Mouse (Mus musculus) hindlimb bud, embryonic 11.5 days (tissue): ENCODE results near the gene Aicda.
"Not testable (repeated sequence)": the region's sequence is repeated elsewhere in the genome, so short reads cannot be mapped to it uniquely, and the experiment has no call there.

Experiments used
- DNase-seq: peaks from one replicate; pipeline ENCODE4 v3.0.0-alpha.2; 2012; ENCODE audit warnings: low read depth, low spot score; ENCODE audit errors: extremely low spot score

Aicda gene

GRCm38 (mm10) chr6:122553606-122554005 is at the start of gene Aicda:
Gene Aicda (plus strand): TSS chr6:122553801.
- DNase-seq, result no peak

GRCm38 (mm10) chr6:122505041-122505440 is 48.6 kb upstream of the Aicda start:
- DNase-seq, result no peak

DNA sequence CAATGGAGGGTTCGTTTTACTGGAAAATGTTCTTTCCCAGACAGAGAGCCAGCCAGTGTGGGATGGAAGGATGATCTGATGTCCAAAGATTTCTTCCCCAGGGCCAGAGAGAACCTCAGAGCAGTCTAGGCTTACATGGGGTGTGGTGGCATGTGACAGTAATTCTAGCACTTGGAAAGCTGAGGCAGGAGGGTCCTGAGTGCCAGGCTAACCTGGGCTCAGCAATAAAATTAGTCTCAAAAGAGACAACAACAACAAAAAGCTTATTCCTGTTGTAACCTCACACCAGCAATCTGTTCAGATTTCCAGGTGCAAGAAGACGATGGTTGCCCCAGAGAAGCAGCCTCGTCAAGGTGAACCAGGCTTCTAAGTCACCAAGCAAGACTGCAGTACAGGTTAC is 48.1 kb upstream of the Aicda start, which contains the start of gene Mfap5:
Mfap5 (plus strand) TSS at position 301 of the 400 bp plus-strand sequence.
- DNase-seq, result no peak

DNA sequence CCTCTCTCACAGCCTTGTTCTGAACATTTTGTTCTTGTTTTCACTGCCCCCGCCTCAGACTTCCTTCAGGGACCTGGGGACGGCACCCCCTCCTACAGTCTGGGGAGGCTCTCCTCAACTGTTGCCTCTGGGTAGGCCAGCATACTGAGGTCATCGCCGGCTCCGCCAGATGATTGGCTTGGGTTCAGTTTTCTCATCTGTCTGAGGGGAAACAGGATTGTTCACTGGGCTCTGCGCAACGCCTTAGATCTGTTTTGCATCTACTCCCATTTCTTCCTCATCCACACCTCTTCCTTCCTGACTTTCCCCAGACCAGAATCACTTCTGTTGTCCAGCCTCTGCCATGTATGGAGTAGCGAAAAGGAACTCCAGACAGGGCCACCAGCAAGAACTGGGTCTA is 45.1 kb upstream of the Aicda start:
- no peak for DNase-seq

DNA sequence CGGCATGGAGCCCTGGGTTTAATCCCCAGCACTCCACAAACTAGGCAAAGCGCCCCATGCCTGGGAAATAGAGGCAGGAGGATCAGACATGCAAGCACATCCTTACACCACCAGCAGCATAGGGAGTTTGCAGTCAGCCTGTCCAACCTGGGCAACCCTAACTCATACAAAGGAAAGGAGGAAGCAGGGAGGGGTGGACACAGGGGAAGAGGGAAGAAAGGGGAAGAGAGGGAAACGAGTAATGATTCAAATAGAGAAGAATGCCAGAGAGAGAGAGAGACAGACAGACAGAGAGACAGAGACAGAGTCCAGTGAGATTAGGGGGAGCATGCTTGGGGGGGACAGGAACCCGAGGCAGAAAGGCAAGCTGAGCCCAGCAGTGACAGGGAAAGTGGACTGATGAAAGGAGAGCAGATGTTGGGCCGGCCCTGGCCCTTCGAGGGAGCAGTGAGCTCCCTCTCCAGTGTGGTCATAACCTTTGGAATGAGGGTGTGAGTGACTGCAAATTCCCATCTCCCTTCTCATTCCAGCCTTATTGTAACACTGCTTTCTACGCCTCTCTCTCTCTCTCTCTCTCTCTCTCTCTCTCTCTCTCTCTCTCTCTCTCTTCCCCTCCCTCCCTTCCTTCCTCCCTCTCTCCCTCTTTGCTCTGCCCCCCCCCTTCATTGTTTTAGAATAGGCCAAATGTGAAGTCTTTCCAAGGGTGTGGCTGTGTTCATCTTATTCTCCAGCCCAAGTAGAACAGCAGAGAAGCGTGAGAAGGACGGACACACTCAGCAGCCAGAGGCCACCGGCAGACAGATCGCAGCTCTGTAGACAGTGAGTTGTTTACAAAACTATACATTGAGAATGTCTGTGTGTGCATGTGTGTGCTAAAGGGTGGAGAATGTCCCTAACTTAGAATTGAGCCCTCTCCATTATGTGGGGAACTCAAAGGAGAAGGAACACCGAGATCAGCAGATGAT is 40.4 kb upstream of the Aicda start:
- no peak for DNase-seq

DNA sequence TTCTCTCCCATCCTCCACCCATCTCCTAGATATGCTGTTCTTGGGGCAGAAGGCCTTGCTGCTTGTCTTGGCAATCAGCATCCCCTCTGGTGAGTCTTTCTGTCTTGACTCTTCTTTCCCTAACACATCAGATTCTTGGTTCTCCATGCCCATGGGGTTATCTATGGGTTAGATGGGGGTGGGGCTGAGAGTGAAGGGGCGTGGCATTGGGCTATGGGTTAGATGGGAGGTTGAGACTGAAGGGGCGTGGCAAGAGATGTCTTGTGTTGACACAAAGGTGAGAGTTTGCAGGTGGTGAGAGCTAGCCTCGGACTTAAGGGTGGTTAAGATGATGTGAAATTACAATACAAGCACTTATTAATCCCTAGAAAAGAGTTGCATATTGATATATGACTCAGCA is 39.3 kb upstream of the Aicda start:
- DNase-seq, result no peak

DNA sequence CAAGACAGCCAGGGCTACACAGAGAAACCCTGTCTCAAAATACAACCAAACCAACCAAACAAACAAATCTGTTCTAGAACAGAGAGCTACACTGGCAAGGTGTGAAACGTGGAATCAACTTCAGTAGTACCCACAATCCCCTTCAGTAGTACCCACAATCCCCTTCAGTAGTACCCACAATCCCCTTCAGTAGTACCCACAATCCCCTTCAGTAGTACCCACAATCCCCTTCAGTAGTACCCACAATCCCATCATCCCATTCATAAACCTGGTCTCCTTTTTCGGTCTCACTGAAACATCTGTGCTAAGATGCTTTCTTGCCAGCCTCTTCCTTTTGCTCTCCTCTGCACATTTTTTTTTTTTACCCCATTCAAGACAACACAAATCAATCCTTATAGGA is 37.8 kb upstream of the Aicda start:
- not testable (repeated sequence) for DNase-seq

DNA sequence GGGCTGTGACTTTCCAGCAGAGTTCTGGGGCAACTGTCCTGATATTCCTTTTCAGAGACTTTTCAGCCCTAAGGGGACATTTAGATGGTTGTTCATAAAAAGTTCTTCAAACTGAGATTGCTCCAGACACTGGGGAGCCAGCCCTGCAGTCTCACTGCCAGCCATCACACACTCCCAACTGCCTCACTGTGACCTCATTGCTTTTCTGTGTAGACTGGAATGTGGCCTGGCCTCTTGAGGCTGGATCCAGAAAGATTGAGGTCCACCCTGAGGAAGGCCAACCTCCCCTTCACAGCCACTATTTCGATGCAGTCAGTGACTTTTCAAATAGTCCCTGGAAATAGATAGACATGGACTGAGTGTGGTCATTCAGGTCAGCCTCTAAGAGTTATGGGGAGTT is 35.9 kb upstream of the Aicda start:
- DNase-seq, result no peak

DNA sequence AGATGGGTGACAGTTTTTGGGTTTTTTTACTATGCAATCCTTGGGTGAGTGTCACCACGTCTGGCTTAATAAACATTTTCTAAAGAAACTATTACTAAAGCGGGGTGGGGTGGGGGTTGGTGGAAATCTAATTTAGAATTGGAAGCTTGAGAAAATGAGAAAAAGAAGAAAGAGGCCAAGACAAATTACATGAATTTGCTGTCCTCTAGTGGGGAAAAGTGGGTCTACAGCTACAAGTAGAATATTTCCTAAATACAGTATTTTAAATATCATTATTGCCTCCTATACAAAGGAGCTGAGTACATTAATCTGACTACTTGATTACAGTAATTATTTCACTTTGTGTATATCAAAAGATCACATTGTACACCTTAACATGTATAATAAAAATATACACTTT is 34.2 kb upstream of the Aicda start:
- DNase-seq, result no peak

DNA sequence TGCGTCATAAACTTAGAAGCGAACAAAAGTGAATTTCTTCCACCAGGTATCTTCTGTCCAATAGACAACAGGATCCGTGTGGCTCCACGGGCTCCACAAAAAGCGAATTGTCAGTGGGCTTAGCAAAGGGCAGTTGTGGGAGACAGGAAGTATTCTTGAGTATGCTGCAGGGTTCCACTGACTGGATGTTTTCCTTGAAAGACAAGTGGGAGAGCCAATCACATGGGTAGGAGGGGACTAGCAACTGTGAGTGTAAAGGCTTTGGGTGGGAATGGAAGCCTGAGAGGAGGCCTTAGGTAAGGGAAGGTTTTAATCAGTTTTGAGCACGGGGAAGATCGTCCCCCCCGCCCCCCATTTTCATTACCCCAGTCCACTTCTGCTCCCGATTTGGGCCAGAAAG is 31.0 kb upstream of the Aicda start:
- DNase-seq, result no peak

DNA sequence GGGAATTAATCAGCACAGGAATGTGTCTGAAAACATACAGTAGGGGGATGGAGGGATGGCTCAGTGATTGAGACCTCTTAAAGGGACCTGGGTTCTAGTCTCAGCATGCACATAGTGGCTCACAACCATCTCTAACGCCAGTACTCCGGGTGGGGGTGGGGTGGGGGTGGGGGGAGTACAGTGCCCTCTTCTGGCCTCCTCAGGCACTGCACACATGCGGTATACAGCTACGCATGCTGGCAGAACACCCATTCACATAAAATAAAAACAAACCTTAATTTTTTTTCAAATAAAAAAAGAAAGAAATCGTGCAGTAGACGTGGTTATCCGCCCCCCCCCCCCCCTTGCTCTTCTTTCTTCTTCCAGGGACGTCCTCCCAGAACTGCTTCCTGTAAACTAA is 30.3 kb upstream of the Aicda start:
- DNase-seq, result no peak

DNA sequence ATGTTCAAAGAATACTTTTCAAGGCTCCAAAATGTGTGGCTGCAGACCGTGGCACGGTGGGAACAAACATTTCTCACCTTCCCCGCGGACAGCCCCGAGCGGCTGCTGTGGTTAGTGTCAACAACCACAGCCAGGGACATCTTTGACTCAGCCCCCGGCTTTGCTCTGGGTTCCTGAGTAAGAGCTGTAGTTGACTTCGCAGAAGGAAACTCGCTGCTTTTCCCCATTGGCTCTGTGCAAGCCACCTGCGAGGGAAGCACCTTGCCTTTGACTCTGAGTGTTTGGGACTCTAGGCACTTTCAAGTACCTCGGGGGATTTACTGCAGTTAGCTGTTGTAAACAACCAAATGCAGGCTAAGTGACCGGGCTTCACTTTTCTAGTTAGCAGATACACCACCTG is 26.0 kb upstream of the Aicda start:
- DNase-seq, result no peak

- DNase-seq, result no peak
Observed at GRCm38 (mm10) chr6:122528136-122528535, 25.5 kb upstream of the Aicda start.

- DNase-seq, result no peak
Observed at GRCm38 (mm10) chr6:122531466-122532174, 22.0 kb upstream of the Aicda start.

DNA sequence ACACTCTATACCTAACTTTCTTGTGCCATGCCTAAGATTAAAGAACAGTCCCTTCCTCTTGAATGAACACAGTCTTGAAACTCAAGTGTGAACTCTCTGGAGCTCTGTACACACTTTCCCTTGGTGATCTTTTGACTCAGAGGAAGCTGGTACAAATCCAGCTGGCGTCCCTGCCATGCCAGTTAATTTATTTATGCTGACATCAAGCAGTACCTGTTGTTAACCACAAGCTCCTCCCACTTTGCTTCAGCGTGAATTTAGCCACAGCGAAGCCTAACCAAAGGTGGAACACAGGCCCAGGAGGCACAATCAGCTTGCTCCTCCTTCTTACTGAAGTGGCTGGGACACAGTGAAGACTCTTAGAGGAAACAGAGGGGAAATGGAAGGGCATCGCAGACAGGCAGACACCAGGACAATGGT is 20.7 kb upstream of the Aicda start:
- DNase-seq, result no peak

DNA sequence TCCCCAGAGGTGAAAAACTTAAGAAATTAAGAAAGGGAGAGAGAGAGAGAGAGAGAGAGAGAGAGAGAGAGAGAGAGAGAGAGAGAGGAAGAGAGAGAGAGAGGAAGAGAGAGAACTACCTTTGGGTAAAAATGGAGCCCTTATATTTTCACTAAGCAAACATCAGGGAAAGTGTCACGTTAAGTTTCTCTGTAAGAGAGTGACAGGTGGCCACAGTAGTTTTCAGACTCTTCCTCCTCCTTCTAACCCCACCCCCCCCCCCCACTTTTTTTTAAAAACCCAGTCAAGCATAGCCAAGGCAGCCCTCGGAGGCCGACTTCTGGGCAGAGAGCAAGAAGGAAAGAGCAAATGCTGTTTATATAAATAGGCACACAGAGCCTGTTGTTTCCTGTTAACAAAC is 19.6 kb upstream of the Aicda start:
- DNase-seq, result no peak

DNA sequence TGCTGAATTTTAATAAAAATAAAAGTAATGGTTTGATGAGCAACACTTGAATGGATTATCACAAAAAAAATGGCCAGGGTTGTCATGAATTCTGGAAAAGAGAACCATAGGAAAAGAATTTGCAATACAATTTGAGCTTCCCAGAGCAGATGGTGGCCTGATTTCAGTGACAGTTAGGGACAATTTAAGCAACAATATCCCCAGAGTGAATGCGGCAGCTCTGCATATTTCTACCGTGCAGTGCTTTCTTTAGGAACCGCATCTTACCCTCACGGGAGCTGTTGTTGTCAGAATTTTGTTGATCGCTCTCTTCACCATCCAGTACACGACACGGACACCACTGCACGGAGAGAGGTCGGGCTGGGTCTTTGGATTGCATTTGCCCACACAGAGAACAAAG is 14.0 kb upstream of the Aicda start:
- no peak for DNase-seq

GRCm38 (mm10) chr6:122542459-122542858 is 11.1 kb upstream of the Aicda start:
- not testable (repeated sequence) for DNase-seq

GRCm38 (mm10) chr6:122543574-122543973 is 10.0 kb upstream of the Aicda start:
- no peak for DNase-seq

GRCm38 (mm10) chr6:122544672-122545071 is 8.9 kb upstream of the Aicda start:
- DNase-seq, result no peak

DNA sequence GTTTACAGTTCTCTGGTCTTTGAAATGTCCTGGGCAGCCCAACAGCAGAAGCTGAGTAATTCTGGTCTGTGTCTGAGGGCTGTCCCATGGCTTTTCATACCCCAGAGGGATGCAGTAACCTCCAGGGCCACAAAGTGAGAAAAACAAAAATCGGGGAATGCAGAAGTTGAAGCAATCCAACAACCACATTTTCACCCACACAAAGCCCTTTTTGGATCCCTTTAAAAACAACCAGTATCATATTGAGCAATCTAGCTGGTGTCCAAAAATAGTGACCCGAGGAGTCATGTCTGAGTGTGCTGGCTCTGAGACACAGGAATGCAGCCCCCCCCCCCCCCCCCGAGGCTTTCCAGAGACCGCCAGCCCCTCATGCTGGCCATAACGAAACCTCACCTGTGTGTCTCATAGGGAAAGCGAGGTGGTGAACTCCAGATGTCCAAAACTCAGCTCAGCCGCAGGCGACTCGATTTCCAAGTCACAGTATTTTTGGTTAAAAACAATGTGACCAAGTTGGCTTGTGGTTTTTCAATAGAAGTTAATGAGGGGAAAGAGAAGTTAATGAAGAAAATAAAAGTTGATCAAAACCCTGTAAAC is 8.2 kb upstream of the Aicda start:
- DNase-seq, result no peak

DNA sequence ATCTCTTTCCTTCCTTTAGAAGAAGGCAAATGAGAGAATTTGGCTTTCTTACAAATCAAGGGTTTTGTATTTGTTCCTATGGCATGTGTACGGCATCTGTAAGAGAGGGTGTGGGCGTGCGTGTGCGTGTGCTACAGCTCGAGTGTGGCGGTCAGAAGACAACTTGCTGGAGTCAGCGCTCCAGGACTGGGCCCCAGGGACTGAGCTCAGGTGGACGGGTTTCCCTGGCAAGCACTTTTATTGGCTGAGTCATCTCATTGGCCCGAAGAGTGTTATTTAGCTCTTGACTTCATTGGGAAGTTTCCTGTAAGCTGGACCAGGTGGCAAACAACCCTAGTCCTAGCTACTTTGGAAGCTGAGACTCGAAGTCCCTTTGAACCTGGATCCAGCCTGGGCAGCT is 7.7 kb upstream of the Aicda start:
- DNase-seq, result no peak
